Mouse (Mus musculus) cerebellum, adult 11 months (tissue): ENCODE data around the gene Apob.
A peak's percentile ranks its signal among the peaks of the same experiment; 100 is the strongest.

Source experiments
- DNase-seq: peaks from one replicate; pipeline ENCODE4 v3.0.0; 2022

Gene Apob

DNA sequence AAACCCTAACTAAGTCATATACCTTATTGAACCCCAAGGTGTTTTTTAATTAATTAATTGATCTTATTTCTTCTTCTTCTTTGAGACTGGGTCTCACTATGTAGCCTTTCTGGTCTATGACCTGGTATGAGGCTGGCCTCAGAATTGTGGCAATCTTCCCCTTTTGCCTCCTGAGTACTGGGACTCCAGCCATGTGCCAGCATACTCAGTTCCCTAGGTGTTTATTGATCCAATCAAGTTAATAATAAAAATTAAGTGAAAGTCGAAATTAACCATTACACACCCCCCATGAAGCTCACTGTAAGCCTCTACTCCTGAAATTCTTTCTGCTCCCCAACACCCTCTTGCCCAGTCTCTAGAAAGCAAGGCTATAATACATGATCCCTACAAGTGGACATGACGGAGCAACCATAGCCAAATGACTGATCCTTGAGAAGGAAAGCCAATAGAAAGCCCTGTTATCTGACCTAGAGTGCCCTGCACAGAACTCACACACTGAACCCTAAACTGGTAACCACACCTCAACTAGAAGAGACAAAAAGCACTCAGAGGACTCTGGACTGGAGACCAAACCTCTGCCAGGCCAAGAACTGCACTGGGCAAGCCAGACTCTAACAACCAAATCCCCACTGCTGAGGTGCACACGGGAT lies 60.8 kb downstream of the Apob start:
- DNase-seq, result no peak

DNA sequence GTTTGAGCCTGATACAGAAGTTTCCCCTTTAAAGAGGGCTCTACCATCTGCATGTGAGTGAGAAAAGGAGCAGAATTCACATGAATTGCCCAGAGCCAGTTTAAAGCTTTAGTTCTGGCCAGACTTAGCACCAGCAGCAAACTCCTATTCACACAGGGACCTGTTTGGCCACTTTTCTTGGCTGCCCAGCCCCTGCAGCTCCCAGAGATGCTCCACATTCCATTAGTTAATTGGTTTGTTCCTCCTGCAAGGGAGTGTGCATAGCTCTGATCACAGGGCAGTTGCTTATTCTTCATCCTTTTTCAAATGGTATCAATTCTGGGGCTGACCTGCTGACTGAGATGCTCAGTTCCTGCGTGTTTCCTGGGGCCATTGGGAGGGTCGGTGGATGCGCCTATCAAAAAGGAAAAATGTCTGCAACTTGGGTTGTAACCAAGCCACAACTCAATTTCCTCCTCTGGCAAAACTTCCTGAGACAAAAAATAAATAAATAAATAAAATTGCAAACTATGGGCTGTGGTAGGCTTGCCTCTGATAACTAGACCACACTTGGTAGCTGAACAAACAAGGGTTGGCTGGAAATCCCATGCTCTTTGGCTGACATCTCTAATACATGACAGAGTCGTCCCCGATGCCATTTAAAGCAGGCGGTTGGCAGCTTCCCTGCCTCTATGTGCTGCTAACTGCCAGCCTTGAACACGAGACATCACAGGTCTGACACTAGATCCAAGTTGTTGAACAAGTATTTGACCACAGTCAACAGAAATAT lies 65.4 kb downstream of the Apob start:
- DNase-seq, result no peak

DNA sequence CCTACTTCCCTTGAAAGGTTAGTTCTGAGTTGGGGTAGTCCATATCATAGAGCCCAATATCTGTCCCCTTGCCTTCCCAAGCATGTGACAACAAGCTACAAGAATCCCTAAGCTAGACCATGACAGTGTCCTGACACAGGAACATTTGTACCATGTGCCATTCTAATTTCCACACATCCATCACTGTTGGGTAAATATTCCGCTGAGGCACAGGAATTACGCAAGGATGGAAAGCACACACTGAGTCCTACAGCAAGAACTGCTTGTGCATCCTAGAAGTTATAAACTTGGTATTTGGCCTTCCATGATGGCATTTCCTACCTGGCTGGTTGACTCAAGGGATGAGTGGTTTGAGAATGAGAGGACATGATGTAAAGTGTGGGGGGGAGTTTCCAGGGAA lies 69.6 kb downstream of the Apob start:
- no peak for DNase-seq

DNA sequence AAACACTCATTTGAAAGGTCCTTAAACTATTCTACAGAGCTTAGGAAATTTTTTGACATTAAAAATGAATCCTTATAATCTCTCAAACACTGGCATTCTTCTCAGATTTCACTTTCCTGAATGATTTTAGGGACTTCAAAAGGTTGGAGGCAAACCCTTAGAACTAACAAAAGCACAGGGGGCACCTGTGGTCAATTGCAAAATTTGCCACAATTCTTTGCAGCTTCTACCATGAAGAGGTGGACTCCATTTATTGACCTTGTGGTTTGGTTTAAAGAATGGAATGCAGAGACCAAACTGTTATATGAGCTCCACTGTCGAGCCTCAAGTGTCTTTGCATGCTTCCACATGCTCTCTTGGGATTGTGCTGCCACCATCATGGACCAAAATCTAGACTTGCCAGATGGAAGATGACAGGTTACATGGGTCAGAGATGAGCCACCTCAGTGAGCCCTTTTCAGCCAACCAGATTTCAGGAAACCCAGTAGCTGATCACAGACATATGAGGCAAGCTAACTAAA lies 70.4 kb downstream of the Apob start:
- DNase-seq, result no peak

DNA sequence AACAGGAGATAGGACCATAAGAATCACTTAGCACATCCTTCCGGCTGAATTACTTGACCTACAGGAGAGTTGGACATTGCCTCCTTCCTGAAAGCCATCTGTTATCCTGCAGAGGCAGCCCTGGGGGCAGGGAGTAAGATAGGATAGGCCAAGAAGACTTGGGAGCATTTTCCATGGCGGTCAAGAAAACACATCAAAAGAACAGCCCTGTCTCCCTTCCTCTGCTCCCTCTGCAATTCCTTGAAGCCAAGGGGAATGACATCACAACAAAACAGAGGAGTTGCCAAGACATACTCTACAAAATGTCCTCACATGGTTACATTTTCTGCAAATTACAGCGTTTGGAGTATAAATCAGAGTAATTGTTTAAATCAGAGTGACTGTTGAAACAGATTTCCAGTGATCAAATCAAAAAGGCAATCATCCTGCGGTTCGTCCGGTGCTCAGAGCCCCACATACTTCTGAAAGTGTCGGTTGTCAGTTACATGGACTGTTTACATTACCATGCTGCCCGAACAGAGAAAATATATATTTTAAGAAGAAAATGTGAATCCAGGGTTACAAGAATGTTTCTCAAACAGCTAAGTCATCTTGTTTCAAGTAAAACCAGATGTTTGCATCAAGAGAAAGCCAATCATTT lies 78.7 kb downstream of the Apob start:
- no peak for DNase-seq

DNA sequence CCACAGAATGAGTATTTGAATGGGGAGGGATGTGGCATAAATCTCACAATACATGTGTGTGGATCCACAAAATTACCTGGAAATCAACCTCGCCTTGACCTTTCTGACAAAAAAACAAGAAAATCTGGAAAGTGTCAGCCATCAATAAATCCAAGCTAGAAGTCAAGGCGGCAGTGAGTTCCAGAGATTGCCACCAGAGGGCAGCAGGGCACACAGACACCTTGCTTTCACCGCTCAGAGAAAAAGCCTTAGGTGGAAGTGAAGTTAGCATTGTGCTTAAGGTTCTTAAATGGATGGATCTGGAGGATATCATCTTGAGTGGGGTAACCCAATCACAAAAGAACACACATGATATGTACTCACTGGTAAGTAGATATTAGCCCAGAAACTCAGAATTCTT lies 82.1 kb downstream of the Apob start:
- DNase-seq, result peak; percentile 38

DNA sequence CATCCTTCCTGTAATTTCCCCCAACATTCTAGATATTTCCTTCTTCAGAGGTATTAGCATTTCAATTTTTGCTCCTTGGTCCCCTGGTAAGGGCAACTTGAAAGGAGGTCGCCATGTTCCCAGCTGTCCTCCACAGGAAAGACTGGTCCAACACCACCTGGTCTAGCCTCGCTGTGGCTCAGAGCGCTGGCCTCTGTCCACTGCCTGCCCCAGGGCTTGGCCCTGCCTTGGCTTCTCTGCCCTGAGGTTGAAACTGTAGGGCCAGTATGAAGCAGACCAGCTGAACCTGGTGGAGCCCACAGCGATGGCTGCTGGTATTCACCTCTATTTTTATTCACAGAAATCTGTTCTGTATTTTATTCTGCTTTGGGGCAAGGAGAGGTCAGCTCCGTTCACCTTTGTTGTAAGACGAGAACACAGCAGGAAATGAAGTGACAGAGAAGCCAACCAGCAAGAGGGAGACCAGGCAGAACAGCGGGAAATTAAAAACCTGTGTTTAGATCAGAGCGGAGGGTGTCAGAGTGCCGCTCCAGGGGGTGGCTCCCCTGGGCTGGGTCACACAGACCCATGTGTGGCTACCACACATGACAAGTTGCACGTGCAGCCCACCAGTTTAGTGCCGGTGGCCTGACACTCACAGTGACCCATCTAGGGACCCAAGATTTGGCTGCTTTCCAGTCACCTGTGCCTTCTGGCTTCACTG lies 86.1 kb downstream of the Apob start:
- DNase-seq, result no peak
